Mouse (Mus musculus) monocyte, adult 5-6 weeks (primary cell): Measurements from ENCODE around the gene Gm45337. TPM values are rescaled to one million over a fixed set of nuclear protein-coding genes. Genes with fewer than 3 reads are reported as not detected.
"Not testable (repeated sequence)": the region's sequence is repeated elsewhere in the genome, so short reads cannot be mapped to it uniquely, and the experiment has no call there.

Experiments used
- ATAC-seq: fragments of 153-309, 156-312 bp; replicated peaks from 2 replicates; pipeline ENCODE4 v1.8.0; 2017; ENCODE audit warnings: mild to moderate bottlenecking; ENCODE audit not compliant: low TSS enrichment, insufficient number of reproducible peaks, severe bottlenecking, poor library complexity, low FRiP score
- total RNA-seq: library from RNA; stranded (forward); fragments of 200-1000, 200-491, 200-594 nt; gene quantifications from 3 replicates; pipeline ENCODE4 v1.2.3, GENCODE M21; 2017

Gene Gm45337
- total RNA-seq: not detected in 3 replicates

DNA sequence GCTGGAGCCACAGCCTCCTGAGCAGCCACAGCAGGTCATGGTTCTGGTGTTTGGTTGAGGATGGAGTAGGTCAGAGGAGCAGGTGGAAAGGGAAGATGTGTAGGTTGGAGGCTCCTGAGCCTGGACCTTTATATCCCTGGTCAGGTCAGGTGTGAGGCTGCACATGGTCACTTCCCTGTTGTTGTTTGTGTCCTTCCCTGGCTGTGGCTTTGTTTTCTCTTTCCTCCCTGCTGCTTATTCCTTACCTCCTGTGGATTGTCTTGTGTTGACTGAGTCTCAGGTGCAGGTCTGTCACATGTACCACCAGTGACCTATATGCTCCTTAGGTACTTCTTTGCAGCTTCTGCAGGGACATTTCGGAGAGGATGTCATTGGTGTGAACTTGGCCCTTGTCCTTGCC is at the start of gene Gm45337:
Gene Gm45337, minus strand, starts transcription at position 101 of the 400 bp plus-strand sequence.
- ATAC-seq: no peak

DNA sequence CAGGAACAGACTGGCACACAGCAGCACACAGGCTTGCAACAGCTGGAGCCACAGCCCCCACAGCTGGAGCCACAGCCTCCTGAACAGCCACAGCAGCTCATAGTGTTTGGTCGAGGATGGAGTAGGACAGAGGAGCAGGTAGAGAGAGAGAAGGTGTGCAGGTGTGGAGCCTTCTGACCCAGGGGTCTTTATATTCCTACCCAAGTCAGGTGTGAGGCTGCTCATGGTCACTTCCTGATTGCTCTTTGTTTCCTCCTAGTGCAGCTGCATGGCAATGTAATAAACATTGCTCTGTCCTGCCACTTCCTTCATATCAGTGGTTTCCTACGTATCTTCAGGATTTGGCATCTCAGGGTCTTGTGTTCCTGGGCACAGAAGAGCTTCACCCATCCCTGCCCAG is 45.9 kb upstream of the Gm45337 start, which contains the start of gene Gm10153:
Gene Gm10153, minus strand, starts transcription at position 101 of the 400 bp plus-strand sequence.
- ATAC-seq: no peak

DNA sequence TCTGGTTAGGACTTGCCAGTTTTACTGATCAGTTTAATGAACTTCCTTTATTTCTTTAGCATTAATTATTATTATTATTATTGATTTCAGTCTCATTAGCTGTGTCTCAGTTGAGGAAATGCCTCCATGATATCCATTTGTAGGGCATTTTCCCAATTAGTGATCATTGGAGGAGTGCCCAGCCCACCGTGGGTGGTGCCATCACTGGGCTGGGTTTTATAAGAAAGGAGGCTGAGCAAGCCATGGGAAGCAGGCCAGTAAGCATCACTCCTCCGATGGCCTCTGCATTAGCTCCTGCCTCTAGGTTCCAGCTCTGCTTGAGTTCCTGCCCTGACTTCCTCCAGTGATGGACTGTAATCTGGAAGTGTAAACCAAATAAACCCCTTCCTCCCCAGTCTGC is 43.7 kb upstream of the Gm45337 start:
- ATAC-seq: no peak

DNA sequence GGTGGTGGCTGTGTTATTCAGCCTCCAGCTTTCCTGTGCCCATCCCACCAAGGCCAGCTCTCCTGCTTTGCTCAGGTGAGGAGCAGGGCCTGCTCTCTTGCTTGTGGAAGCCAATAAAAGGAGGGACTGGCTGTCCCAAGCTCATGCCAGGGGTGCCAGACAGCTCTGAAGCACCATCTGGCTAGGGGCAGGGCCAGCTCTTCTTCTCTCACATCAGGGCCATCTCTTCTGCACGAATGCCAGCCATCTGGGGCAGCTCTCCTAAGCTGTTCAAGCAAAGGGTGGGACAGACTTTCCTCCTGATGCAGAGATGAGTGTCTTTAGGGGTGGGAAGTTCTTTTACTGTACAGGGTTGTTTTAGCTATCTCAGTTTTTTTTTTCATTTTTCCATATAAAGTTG is 36.6 kb upstream of the Gm45337 start:
- ATAC-seq: no peak

- ATAC-seq: no peak
Observed at GRCm38 (mm10) chr7:142178685-142179084, 34.3 kb upstream of the Gm45337 start.

- ATAC-seq: not testable (repeated sequence)
Observed at GRCm38 (mm10) chr7:142175905-142176304, 31.5 kb upstream of the Gm45337 start, which contains the start of gene Krtap5-2. Gene Krtap5-2, minus strand, starts transcription at chr7:142176005.

- no peak for ATAC-seq
Observed at GRCm38 (mm10) chr7:142169836-142170235, 25.4 kb upstream of the Gm45337 start.

- ATAC-seq: not testable (repeated sequence)
Observed at GRCm38 (mm10) chr7:142165639-142166038, 21.2 kb upstream of the Gm45337 start, which contains the start of gene Gm4553. Gene Gm4553, minus strand, starts transcription at chr7:142165739.

GRCm38 (mm10) chr7:142159366-142159765 is 15.0 kb upstream of the Gm45337 start:
- ATAC-seq: no peak

- not testable (repeated sequence) for ATAC-seq
Observed at GRCm38 (mm10) chr7:142157013-142157412, 12.6 kb upstream of the Gm45337 start, which contains the start of gene Gm29735. Gene Gm29735, minus strand, starts transcription at chr7:142157113.

- no peak for ATAC-seq
Observed at GRCm38 (mm10) chr7:142155308-142155707, 10.9 kb upstream of the Gm45337 start.

GRCm38 (mm10) chr7:142152191-142152590 is 7.8 kb upstream of the Gm45337 start:
- ATAC-seq: no peak

DNA sequence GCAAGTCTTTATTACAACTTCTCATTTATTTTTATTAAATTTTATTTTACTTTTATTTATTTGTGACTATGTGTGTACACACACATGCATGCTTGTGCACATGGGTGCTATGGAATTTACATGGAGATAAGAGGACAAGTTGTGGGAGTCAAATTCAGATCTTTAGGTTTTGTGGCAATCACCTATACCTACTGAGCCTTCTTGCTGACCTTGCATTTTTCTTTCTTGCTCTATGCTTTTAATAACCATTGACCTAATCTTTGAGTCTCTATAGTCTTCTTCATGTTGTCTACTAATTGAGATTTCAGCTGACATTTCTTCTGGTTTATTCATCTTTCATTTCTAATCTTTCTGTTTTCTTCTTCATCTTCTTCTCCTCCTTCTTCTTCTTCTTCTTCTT is 4.2 kb upstream of the Gm45337 start:
- no peak for ATAC-seq

DNA sequence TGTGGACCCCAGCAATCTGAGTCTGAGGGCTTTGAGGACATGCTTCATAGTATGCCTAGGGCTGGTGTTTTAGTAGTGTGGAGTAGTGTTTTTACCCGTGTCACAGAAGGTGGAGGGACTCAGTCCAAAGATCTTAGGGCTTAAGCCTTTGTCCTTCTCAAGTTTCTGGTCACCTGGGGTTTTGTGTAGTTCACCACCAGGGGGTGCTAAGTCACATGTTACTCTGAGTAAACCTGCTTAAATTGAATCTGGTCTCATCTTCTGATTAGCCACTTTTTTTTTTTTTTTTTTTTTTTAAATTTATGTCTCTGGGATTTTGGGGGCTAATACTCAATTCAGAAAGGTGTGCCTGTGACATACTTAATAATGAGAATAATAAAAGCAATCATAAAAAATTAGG is 1.6 kb upstream of the Gm45337 start:
- no peak for ATAC-seq

GRCm38 (mm10) chr7:142145413-142145940 is 1.1 kb upstream of the Gm45337 start:
- ATAC-seq: no peak

GRCm38 (mm10) chr7:142143506-142144010 is 849 bp downstream of the Gm45337 start:
- ATAC-seq: not testable (repeated sequence)

DNA sequence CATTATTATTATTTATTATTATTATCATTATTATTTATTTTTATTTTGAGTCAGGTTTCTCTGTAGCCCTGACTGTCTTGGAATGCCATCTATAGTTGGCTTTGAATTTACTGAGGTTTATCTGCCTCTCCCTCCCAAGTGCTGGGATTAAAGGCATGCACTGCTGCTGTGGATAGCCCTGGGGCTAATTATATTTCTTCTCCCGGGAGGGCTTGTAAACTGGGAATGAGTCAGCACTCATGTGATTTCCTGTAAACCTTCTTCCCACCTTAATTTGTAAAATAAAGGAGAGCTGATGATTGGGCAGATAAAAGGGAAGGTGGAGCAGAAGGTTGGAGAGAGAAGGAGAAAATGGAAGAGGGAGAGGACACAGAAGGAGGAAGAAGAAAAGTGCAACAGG is 3.7 kb downstream of the Gm45337 start:
- ATAC-seq: no peak

GRCm38 (mm10) chr7:142135934-142136333 is 8.5 kb downstream of the Gm45337 start, which contains the start of gene Gm39115:
Gene Gm39115, minus strand, starts transcription at chr7:142136034.
- ATAC-seq: not testable (repeated sequence)

DNA sequence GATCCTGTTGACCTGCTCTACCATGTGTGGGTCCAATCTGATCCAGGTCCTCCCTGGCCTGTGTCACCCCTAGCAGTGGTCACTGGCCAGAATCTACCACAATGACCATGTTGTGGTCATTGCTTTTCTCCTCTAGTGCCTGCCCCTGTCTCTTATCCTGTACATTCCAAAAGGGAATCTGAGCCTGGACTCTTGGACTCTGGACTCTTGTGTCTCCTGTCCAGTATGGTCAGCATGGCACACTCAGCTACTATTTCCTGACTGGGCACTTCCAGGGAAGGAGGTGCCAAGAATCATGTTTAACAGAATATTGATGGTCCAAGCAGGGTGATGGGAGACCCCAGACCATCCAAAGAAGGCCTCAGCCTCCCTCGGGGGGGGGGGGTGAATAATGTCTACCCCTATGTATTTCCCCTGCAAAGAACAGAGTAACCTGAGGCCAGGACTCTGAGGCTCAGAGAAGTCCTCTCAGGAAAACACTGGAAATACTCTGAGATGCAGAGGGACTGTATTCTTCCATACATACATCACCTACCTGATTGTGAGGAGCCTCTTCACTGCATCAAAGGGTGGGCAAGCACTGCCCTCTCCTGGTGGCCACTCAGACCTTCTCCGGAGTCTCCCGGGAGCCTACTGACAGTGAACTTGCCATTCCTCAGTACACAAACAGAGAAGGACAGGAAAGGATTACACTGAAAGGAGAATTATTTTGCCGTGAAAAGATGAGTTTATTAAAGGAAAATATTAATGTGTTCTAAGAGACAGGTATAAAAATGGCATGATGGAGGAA is 10.0 kb downstream of the Gm45337 start:
- ATAC-seq: no peak

- no peak for ATAC-seq
Observed at GRCm38 (mm10) chr7:142128843-142129242, 15.6 kb downstream of the Gm45337 start.
